Mouse (Mus musculus) neural tube, embryonic 15.5 days (tissue): ENCODE data around the gene Tubb5. TPM values are rescaled to one million over a fixed set of nuclear protein-coding genes. Genes with fewer than 3 reads are reported as not detected.

Experiments
- ATAC-seq: fragments of 200-750 bp; cut with Nextera tagmentation; 2 replicates; pipeline ENCODE4 v1.8.0; 2017; ENCODE audit warnings: mild to moderate bottlenecking, moderate TSS enrichment, moderate library complexity; ENCODE audit not compliant: low FRiP score
- H3K27ac ChIP-seq: fragments of 300-500 bp; sonication (generic); replicated peaks from 2 replicates; pipeline ENCODE4 v1.5.1; 2015; ENCODE audit warnings: mild to moderate bottlenecking, inconsistent platforms
- H3K27me3 ChIP-seq: fragments of 300-500 bp; sonication (generic); replicated peaks from 2 replicates; pipeline ENCODE4 v1.6.1; 2015; ENCODE audit warnings: inconsistent platforms
- H3K36me3 ChIP-seq: fragments of 300-500 bp; sonication (generic); 2 replicates; pipeline ENCODE4 v1.6.1; 2015; ENCODE audit warnings: inconsistent platforms
- H3K4me1 ChIP-seq: fragments of 300-500 bp; sonication (generic); 2 replicates; pipeline ENCODE4 v1.6.1; 2015; ENCODE audit warnings: inconsistent platforms
- H3K4me2 ChIP-seq: fragments of 300-500 bp; sonication (generic); 2 replicates; pipeline ENCODE4 v1.6.1; 2015; ENCODE audit warnings: inconsistent platforms, mild to moderate bottlenecking, moderate library complexity
- H3K4me3 ChIP-seq: fragments of 300-500 bp; sonication (generic); replicated peaks from 2 replicates; pipeline ENCODE4 v1.5.1; 2015; ENCODE audit warnings: mild to moderate bottlenecking, inconsistent platforms
- H3K9ac ChIP-seq: fragments of 300-500 bp; sonication (generic); replicated peaks from 2 replicates; pipeline ENCODE4 v1.6.1; 2015; ENCODE audit warnings: mild to moderate bottlenecking, inconsistent platforms
- H3K9me3 ChIP-seq: fragments of 300-500 bp; sonication (generic); replicated peaks from 2 replicates; pipeline ENCODE4 v1.6.1; 2016; ENCODE audit warnings: inconsistent platforms
- WGBS: fragments of 180-500 bp; shearing (Covaris S2); methylation state at CpG from one replicate; pipeline ENCODE4 v1.1.7; 2015; ENCODE audit warnings: mixed read lengths; 5-methylcytosine and 5-hydroxymethylcytosine counted together
- polyA plus RNA-seq: library from polyadenylated mRNA; unstranded; fragments of >200 nt; fragmentation: Nextera tagmentation; extraction: Ambion mirVana; gene quantifications from 2 replicates; pipeline ENCODE4 v1.2.1, GENCODE M21; 2015

The Tubb5 gene
- polyA plus RNA-seq, 1 experiment from 2014 or later, result 1,471 TPM

GRCm38 (mm10) chr17:35822564-35822963, 15.5 kb downstream of the Tubb5 start:
- Histone ChIP-seq H3K9me3 (no peaks in the 10 kb centered on the region), H3K27ac (peak overlapping the region; percentile 88), H3K4me3 (peak overlapping the region; percentile 77), H3K4me1 (peaks cover 41% of the 10 kb centered on the region), H3K4me2 (peak overlapping the region; percentile 94), H3K27me3 (0 out of 2 replicates have a peak, but pooled peaks cover 8% of the 10 kb centered on the region), H3K36me3 (peaks cover 22% of the 10 kb centered on the region), H3K9ac (peak overlapping the region; percentile 73)
- WGBS, result 2% methylated on average over 11 of the region's 11 CpGs
- ATAC-seq, result peak; percentile 11; the same call in 1 of the 2 replicates

- peak within 1 kb of the TSS; percentile 88 for H3K27ac ChIP-seq
- H3K9me3 ChIP-seq, result no peaks in the 10 kb centered on the region
- under 1% methylated on average over 62 of the region's 62 CpGs for WGBS
- peaks cover 41% of the 10 kb centered on the region for H3K4me1 ChIP-seq
- 0 out of 2 replicates have a peak, but pooled peaks have one; percentile 7 for ATAC-seq
- H3K4me2 ChIP-seq, result peak within 1 kb of the TSS; percentile 94
- H3K36me3 ChIP-seq, result peaks cover 14% of the 10 kb centered on the region
- H3K4me3 ChIP-seq, result peak within 1 kb of the TSS; percentile 77
- 0 out of 2 replicates have a peak, but pooled peaks cover 8% of the 10 kb centered on the region for H3K27me3 ChIP-seq
- peak within 1 kb of the TSS; percentile 73 for H3K9ac ChIP-seq
Measured at GRCm38 (mm10) chr17:35821439-35822430, 16.4 kb downstream of the Tubb5 start, which contains the start of gene Ier3. Gene Ier3, plus strand, starts transcription at chr17:35821684.

- Histone ChIP-seq H3K4me3 (no peak overlapping the region), H3K27ac (no peak overlapping the region), H3K9ac (no peak overlapping the region), H3K27me3 (0 out of 2 replicates have a peak, but pooled peaks cover 8% of the 10 kb centered on the region), H3K36me3 (no peaks in the 10 kb centered on the region), H3K4me2 (no peak overlapping the region), H3K9me3 (no peaks in the 10 kb centered on the region), H3K4me1 (peaks cover 37% of the 10 kb centered on the region)
- 81% methylated on average over 5 of the region's 5 CpGs for WGBS
- no peak for ATAC-seq
Measured at GRCm38 (mm10) chr17:35820111-35820510, 18.0 kb downstream of the Tubb5 start.

GRCm38 (mm10) chr17:35817226-35817625, 20.9 kb downstream of the Tubb5 start:
- 0 out of 2 replicates have a peak, but pooled peaks cover 8% of the 10 kb centered on the region for H3K27me3 ChIP-seq
- H3K4me2 ChIP-seq, result no peak overlapping the region
- whole genome bisulfite sequencing, result 69% methylated on average over 10 of the region's 10 CpGs
- H3K27ac ChIP-seq, result no peak overlapping the region; the same call in 1 of the 2 replicates
- H3K4me1 ChIP-seq, result peaks cover 16% of the 10 kb centered on the region
- H3K9ac ChIP-seq, result no peak overlapping the region
- no peaks in the 10 kb centered on the region for H3K36me3 ChIP-seq
- no peaks in the 10 kb centered on the region for H3K9me3 ChIP-seq
- ATAC-seq, result no peak
- no peak overlapping the region for H3K4me3 ChIP-seq

GRCm38 (mm10) chr17:35816686-35817085, 21.4 kb downstream of the Tubb5 start:
- H3K27me3 ChIP-seq, result 0 out of 2 replicates have a peak, but pooled peaks cover 8% of the 10 kb centered on the region
- ATAC-seq, result no peak
- H3K36me3 ChIP-seq, result no peaks in the 10 kb centered on the region
- no peak overlapping the region for H3K4me3 ChIP-seq
- H3K4me2 ChIP-seq, result no peak overlapping the region
- peaks cover 11% of the 10 kb centered on the region for H3K4me1 ChIP-seq
- no peak overlapping the region for H3K9ac ChIP-seq
- H3K9me3 ChIP-seq, result no peaks in the 10 kb centered on the region
- WGBS, result 49% methylated on average over 8 of the region's 14 CpGs
- no peak overlapping the region for H3K27ac ChIP-seq

GRCm38 (mm10) chr17:35815836-35816235, 22.3 kb downstream of the Tubb5 start:
- Histone ChIP-seq H3K27ac (no peak overlapping the region), H3K4me1 (peaks cover 2% of the 10 kb centered on the region), H3K9me3 (no peaks in the 10 kb centered on the region), H3K4me3 (no peak overlapping the region), H3K9ac (no peak overlapping the region), H3K27me3 (0 out of 2 replicates have a peak, but pooled peaks cover 8% of the 10 kb centered on the region), H3K4me2 (no peak overlapping the region), H3K36me3 (no peaks in the 10 kb centered on the region)
- no peak for ATAC-seq
- 54% methylated on average over 7 of the region's 7 CpGs for WGBS

GRCm38 (mm10) chr17:35814678-35815077, 23.4 kb downstream of the Tubb5 start:
- H3K27ac ChIP-seq, result no peak overlapping the region
- no peaks in the 10 kb centered on the region for H3K36me3 ChIP-seq
- H3K9me3 ChIP-seq, result no peaks in the 10 kb centered on the region
- 0 out of 2 replicates have a peak, but pooled peaks cover 3% of the 10 kb centered on the region for H3K27me3 ChIP-seq
- no peak for ATAC-seq
- no peaks in the 10 kb centered on the region; the same call in 1 of the 2 replicates for H3K4me1 ChIP-seq
- no peak overlapping the region for H3K4me3 ChIP-seq
- 55% methylated on average over 6 of the region's 6 CpGs for WGBS
- no peak overlapping the region for H3K9ac ChIP-seq
- no peak overlapping the region for H3K4me2 ChIP-seq

- Histone ChIP-seq H3K4me1 (no peaks in the 10 kb centered on the region; the same call in 1 of the 2 replicates), H3K27me3 (no peaks in the 10 kb centered on the region), H3K27ac (peak overlapping the region; percentile 58; the same call in 1 of the 2 replicates), H3K4me2 (no peak overlapping the region), H3K9ac (no peak overlapping the region), H3K4me3 (no peak overlapping the region), H3K9me3 (no peaks in the 10 kb centered on the region), H3K36me3 (no peaks in the 10 kb centered on the region)
- no peak for ATAC-seq
- 82% methylated on average over 7 of the region's 7 CpGs for WGBS
Measured at GRCm38 (mm10) chr17:35813653-35814052, 24.5 kb downstream of the Tubb5 start.

GRCm38 (mm10) chr17:35813245-35813647, 24.9 kb downstream of the Tubb5 start:
- H3K9me3 ChIP-seq, result no peaks in the 10 kb centered on the region
- no peaks in the 10 kb centered on the region for H3K27me3 ChIP-seq
- H3K4me2 ChIP-seq, result no peak overlapping the region
- H3K4me1 ChIP-seq, result no peaks in the 10 kb centered on the region; the same call in 1 of the 2 replicates
- H3K4me3 ChIP-seq, result no peak overlapping the region
- WGBS, result 47% methylated on average over 7 of the region's 7 CpGs
- ATAC-seq, result peak; percentile 74
- no peak overlapping the region for H3K9ac ChIP-seq
- H3K27ac ChIP-seq, result peak overlapping the region; percentile 58
- H3K36me3 ChIP-seq, result no peaks in the 10 kb centered on the region

- Histone ChIP-seq H3K9me3 (no peaks in the 10 kb centered on the region), H3K4me1 (no peaks in the 10 kb centered on the region; the same call in 1 of the 2 replicates), H3K36me3 (no peaks in the 10 kb centered on the region), H3K9ac (no peak overlapping the region), H3K27ac (peak overlapping the region; percentile 58), H3K4me3 (no peak overlapping the region), H3K4me2 (no peak overlapping the region), H3K27me3 (no peaks in the 10 kb centered on the region)
- no peak for ATAC-seq
- 79% methylated on average over 6 of the region's 6 CpGs for WGBS
Measured at GRCm38 (mm10) chr17:35812736-35813135, 25.4 kb downstream of the Tubb5 start.

- Histone ChIP-seq H3K27me3 (no peaks in the 10 kb centered on the region), H3K4me1 (no peaks in the 10 kb centered on the region; the same call in 1 of the 2 replicates), H3K36me3 (no peaks in the 10 kb centered on the region), H3K27ac (peak overlapping the region; percentile 58), H3K9ac (no peak overlapping the region), H3K4me2 (no peak overlapping the region), H3K9me3 (no peaks in the 10 kb centered on the region), H3K4me3 (no peak overlapping the region)
- no peak for ATAC-seq
- WGBS, result 82% methylated on average over 5 of the region's 5 CpGs
Measured at GRCm38 (mm10) chr17:35812307-35812706, 25.8 kb downstream of the Tubb5 start.
